Mouse (Mus musculus): ENCODE results near the gene Efcab2. TPM values are rescaled to one million over a fixed set of nuclear protein-coding genes. Genes with fewer than 3 reads are reported as not detected.

The Efcab2 gene
- total and polyA plus RNA-seq, 2 experiments from 2014 or later = 2.5 to 12.7 TPM

DNA sequence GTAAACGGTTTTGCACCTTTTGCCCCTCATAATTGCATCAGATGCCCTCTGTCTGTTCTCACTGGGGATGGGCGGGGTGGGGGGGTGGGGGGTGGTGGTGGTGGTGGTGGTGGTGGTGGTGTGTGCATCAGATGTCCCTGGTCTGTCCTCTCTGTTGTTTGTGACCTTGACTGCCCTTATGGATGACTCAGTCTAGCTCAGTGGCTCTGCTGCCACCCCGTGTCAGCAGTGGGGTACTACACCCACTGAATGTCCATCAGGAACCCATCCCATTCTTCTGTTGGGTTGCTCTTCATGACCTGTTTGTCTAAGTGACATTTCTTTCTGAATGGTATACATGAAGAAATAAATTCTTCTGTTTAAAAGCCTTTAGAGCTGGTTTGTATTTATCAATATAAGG is 43.3 kb downstream of the Efcab2 start:
- H3K27ac ChIP-seq = no peak overlapping the region
- no peak overlapping the region for H3K4me2 ChIP-seq (ENCODE audit: low read depth, low read length)
- no peak overlapping the region for H3K9ac ChIP-seq (replicated peaks; ENCODE audit: low read length)
- ATAC-seq (peak; percentile 85), DNase-seq (ENCODE audit: low spot score) (peak; percentile 87)
- peak; percentile 93 for TF ChIP-seq CTCF (IDR thresholded peaks at IDR 0.05; ENCODE audit: low read depth)
- no peaks in the 10 kb centered on the region for H3K27me3 ChIP-seq (ENCODE audit: insufficient read depth, low read length)
- no peak overlapping the region for H3K4me3 ChIP-seq (ENCODE audit: low read length)
- H3K4me1 ChIP-seq (ENCODE audit: insufficient read depth, low read length) = no peaks in the 10 kb centered on the region
- no peaks in the 10 kb centered on the region for H3K36me3 ChIP-seq (ENCODE audit: insufficient read depth, low read length)
- 21% methylated on average over 3 of the region's 3 CpGs for WGBS
- H3K9me3 ChIP-seq (ENCODE audit: low read length) = no peaks in the 10 kb centered on the region

- no peak overlapping the region for H3K4me3 ChIP-seq (ENCODE audit: low read length)
- 80% methylated on average over 2 of the region's 2 CpGs for whole genome bisulfite sequencing
- ATAC-seq = no peak
Measured at GRCm38 (mm10) chr1:178449933-178450332, 44.0 kb downstream of the Efcab2 start.

DNA sequence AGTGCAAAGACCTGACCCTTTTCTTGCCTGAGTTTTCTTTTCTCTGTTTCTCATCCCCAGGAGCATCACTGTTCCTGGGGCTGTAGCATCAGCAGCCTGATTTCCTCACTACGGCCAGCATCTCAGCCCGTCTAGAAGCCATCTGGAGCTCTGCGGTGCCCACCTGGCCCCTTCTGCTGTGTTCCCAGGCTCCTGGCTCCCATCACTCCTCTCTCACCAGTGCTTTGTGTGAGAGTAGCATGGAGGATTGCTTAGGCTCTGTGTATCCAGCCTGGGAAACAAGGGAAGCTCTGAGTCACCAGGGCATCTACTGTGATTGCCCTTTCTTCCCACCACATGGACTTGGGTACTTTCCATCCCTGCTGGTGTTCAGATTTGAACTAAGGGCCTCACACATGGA is 48.2 kb downstream of the Efcab2 start:
- peak; percentile 37 for DNase-seq (ENCODE audit: low spot score)
- no peaks in the 10 kb centered on the region for H3K36me3 ChIP-seq (ENCODE audit: insufficient read depth, low read length)
- ATAC-seq = peak; percentile 56; the same call in 1 of the 2 replicates
- TF ChIP-seq CTCF (IDR thresholded peaks at IDR 0.05; ENCODE audit: low read depth) = no peak
- no peak overlapping the region for H3K4me3 ChIP-seq (ENCODE audit: low read length)
- H3K4me1 ChIP-seq (ENCODE audit: insufficient read depth, low read length) = no peaks in the 10 kb centered on the region
- H3K4me2 ChIP-seq (ENCODE audit: low read depth, low read length) = no peak overlapping the region
- no peaks in the 10 kb centered on the region for H3K27me3 ChIP-seq (ENCODE audit: insufficient read depth, low read length)
- 71% methylated on average over 3 of the region's 3 CpGs for WGBS
- H3K27ac ChIP-seq = no peak overlapping the region
- H3K9me3 ChIP-seq (ENCODE audit: low read length) = no peaks in the 10 kb centered on the region
- no peak overlapping the region for H3K9ac ChIP-seq (replicated peaks; ENCODE audit: low read length)

More at GRCm38 (mm10) chr1:178449933-178450332, 44.0 kb downstream of the Efcab2 start:
- DNase-seq (ENCODE audit: low spot score) = no peak
- no peaks in the 10 kb centered on the region for H3K4me1 ChIP-seq (ENCODE audit: insufficient read depth, low read length)
- H3K27me3 ChIP-seq (ENCODE audit: insufficient read depth, low read length) = no peaks in the 10 kb centered on the region
- no peaks in the 10 kb centered on the region for H3K36me3 ChIP-seq (ENCODE audit: insufficient read depth, low read length)
- H3K9me3 ChIP-seq (ENCODE audit: low read length) = no peaks in the 10 kb centered on the region
- TF ChIP-seq CTCF (IDR thresholded peaks at IDR 0.05; ENCODE audit: low read depth) = no peak
- no peak overlapping the region for H3K27ac ChIP-seq
- H3K9ac ChIP-seq (replicated peaks; ENCODE audit: low read length) = no peak overlapping the region
- no peak overlapping the region for H3K4me2 ChIP-seq (ENCODE audit: low read depth, low read length)

- ATAC-seq (no peak), DNase-seq (ENCODE audit: low spot score) (no peak)
- H3K27me3 ChIP-seq (ENCODE audit: insufficient read depth, low read length) = no peaks in the 10 kb centered on the region
- H3K4me1 ChIP-seq (ENCODE audit: insufficient read depth, low read length) = no peaks in the 10 kb centered on the region
- no peak overlapping the region for H3K4me2 ChIP-seq (ENCODE audit: low read depth, low read length)
- H3K36me3 ChIP-seq (ENCODE audit: insufficient read depth, low read length) = no peaks in the 10 kb centered on the region
- no peak overlapping the region for H3K9ac ChIP-seq (replicated peaks; ENCODE audit: low read length)
- no peaks in the 10 kb centered on the region for H3K9me3 ChIP-seq (ENCODE audit: low read length)
- no peak for TF ChIP-seq CTCF (IDR thresholded peaks at IDR 0.05; ENCODE audit: low read depth)
- 83% methylated on average over 1 of the region's 1 CpGs for WGBS
- H3K4me3 ChIP-seq (ENCODE audit: low read length) = no peak overlapping the region
- H3K27ac ChIP-seq = no peak overlapping the region
Measured at GRCm38 (mm10) chr1:178455120-178455519, 49.2 kb downstream of the Efcab2 start.

DNA sequence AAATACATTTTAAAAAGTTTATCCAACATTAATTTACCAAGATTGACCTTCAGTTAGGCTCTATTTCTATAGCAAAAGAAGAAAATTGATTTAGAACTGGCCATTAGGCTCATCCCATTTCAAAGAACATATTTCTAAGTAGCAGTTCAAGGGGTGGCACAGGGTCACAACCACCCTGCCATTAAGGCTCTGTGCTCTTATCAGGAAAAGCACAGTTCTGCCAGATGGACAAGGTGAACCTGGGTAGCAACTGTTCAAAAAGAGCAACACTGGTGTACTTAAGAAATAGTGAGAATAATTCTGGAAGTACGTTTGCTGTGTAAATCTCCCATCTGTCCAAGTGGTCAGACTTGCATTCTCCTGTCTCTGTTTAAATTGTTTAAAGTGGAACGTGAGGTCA is 52.1 kb downstream of the Efcab2 start:
- no peaks in the 10 kb centered on the region for H3K27me3 ChIP-seq (ENCODE audit: insufficient read depth, low read length)
- H3K4me1 ChIP-seq (ENCODE audit: insufficient read depth, low read length) = no peaks in the 10 kb centered on the region
- no peak overlapping the region for H3K27ac ChIP-seq
- no peak for DNase-seq (ENCODE audit: low spot score)
- no peaks in the 10 kb centered on the region for H3K9me3 ChIP-seq (ENCODE audit: low read length)
- H3K9ac ChIP-seq (replicated peaks; ENCODE audit: low read length) = no peak overlapping the region
- no peak for ATAC-seq
- 82% methylated on average over 2 of the region's 2 CpGs for WGBS
- no peak overlapping the region for H3K4me2 ChIP-seq (ENCODE audit: low read depth, low read length)
- no peaks in the 10 kb centered on the region for H3K36me3 ChIP-seq (ENCODE audit: insufficient read depth, low read length)
- H3K4me3 ChIP-seq (ENCODE audit: low read length) = no peak overlapping the region
- no peak for TF ChIP-seq CTCF (IDR thresholded peaks at IDR 0.05; ENCODE audit: low read depth)

- H3K27me3 ChIP-seq (ENCODE audit: insufficient read depth, low read length) = no peaks in the 10 kb centered on the region
- no peaks in the 10 kb centered on the region for H3K36me3 ChIP-seq (ENCODE audit: insufficient read depth, low read length)
- DNase-seq (ENCODE audit: low spot score) (peak; percentile 92), ATAC-seq (peak; percentile 94)
- no peaks in the 10 kb centered on the region for H3K4me1 ChIP-seq (ENCODE audit: insufficient read depth, low read length)
- no peak overlapping the region for H3K27ac ChIP-seq
- no peak overlapping the region for H3K9ac ChIP-seq (replicated peaks; ENCODE audit: low read length)
- H3K4me2 ChIP-seq (ENCODE audit: low read depth, low read length) = no peak overlapping the region
- no peaks in the 10 kb centered on the region for H3K9me3 ChIP-seq (ENCODE audit: low read length)
- peak; percentile 95 for TF ChIP-seq CTCF (IDR thresholded peaks at IDR 0.05; ENCODE audit: low read depth)
- H3K4me3 ChIP-seq (ENCODE audit: low read length) = no peak overlapping the region
- WGBS = 0% methylated on average over 2 of the region's 2 CpGs
Measured at GRCm38 (mm10) chr1:178463712-178464111, 57.8 kb downstream of the Efcab2 start.

DNA sequence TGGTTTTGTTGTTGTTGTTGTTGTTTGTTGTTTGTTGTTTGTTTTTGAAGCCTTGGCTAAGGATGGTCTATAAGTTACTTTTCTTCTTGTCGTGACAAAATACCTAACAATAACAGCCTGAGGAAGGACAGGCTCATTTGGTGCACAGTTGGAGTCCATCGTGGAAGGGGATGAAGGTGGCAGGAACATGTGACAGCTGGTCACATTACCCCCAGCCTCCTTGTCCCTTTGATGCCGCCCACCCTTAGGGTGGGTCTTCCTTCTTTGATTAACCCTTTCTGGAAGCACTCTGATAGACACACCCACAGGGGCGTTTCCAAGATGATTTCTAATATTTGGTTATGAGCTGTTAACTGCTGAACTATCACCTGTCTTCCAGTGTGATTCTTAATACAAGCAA is 58.3 kb downstream of the Efcab2 start:
- no peak for TF ChIP-seq CTCF (IDR thresholded peaks at IDR 0.05; ENCODE audit: low read depth)

More for the DNA sequence above, 58.3 kb downstream of the Efcab2 start:
- H3K27ac ChIP-seq = no peak overlapping the region
- H3K4me3 ChIP-seq (ENCODE audit: low read length) = no peak overlapping the region
- ATAC-seq = peak; percentile 54
- no peak for DNase-seq (ENCODE audit: low spot score)
- no peaks in the 10 kb centered on the region for H3K9me3 ChIP-seq (ENCODE audit: low read length)
- H3K27me3 ChIP-seq (ENCODE audit: insufficient read depth, low read length) = no peaks in the 10 kb centered on the region
- 37% methylated on average over 4 of the region's 4 CpGs for WGBS
- no peak overlapping the region for H3K9ac ChIP-seq (replicated peaks; ENCODE audit: low read length)
- H3K4me1 ChIP-seq (ENCODE audit: insufficient read depth, low read length) = no peaks in the 10 kb centered on the region
- no peaks in the 10 kb centered on the region for H3K36me3 ChIP-seq (ENCODE audit: insufficient read depth, low read length)
- H3K4me2 ChIP-seq (ENCODE audit: low read depth, low read length) = no peak overlapping the region

All from hindbrain, postnatal 0 days (tissue).